Mouse (Mus musculus): ENCODE measurements around the gene Cdc42ep1.
"Not testable (repeated sequence)": the region's sequence is repeated elsewhere in the genome, so short reads cannot be mapped to it uniquely, and the experiment has no call there.

Gene Cdc42ep1

DNA sequence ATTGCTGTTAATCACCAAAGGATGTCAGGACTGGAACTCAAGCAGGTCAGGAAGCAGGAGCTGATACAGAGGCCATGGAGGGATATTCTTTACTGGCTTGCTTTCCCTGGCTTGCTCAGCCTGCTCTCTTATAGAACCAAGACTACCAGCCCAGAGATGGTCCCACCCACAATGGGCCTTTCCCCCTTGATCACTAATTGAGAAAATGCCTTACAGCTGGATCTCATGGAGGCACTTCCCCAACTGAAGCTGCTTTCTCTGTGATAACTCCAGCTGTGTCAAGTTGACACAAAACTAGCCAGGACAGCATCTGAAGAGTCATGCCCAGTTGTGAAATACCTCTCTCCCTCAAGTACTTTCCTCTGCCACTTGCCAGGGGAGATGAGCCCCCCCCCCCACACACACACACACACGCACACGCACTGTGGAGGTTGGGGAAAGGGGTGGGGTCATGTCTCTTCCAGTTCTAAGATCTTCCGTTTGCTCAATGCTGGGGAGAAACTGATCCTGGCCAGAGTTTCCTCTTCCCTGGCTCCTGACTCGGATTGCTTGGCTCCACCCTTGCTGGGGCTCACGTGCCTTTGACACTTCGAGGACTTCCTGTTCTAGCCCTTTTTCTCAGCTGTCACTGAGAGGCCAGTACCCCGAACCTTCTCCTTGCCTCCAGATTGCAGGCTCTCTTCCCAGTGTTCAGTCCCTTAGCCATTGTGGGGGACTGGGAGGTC is 36.5 kb downstream of the Cdc42ep1 start:
- DNase-seq (ENCODE audit: low spot score), result not testable (repeated sequence)

DNA sequence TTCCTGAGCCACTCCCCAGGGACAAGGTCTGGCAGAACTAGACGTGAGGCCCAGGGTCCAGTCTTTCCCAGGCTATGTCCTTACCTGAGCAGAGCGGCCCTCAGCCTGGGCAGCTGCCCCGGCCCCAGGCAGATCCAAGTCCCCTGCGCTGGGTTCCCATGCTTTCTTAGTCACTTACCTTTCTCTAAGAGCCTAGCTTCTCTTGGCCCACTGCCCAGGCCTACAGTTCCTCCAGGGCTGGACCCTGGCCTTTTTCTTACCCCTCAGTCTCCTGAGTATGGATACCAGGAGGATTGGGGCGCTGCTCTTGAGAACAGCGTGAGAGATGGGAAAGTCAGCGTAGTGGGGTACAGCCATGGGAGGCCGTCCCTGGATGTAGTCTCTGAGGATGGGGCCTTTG is 38.0 kb downstream of the Cdc42ep1 start:
- no peak for DNase-seq (ENCODE audit: low spot score)

- no peak for DNase-seq (ENCODE audit: low spot score)
These were observed 39.4 kb downstream of the Cdc42ep1 start for GRCm38 (mm10) chr15:78881828-78882227.

DNA sequence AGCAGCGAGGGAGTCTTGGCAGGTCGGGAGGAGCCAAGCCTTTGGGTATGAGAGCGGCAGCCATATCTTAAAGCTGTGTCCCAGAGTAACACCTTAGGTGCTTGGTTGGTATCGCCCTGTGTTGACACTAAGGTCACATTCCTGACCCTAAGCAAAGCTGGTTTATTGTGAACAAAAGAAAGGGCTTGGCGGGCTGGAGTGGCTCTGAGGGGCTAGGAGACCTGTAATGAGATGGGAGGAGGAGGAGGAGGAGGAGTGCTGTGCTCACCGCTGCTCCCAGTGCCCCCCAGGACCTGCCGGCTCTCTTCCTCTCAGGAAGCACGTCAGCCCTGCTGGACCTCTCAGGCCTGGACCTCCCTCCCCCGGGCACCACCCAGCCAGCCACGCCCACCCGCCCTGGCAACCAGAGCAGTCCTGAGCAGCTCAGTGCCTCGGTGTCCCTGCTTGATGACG is 47.0 kb downstream of the Cdc42ep1 start:
- no peak for DNase-seq (ENCODE audit: low spot score)

DNA sequence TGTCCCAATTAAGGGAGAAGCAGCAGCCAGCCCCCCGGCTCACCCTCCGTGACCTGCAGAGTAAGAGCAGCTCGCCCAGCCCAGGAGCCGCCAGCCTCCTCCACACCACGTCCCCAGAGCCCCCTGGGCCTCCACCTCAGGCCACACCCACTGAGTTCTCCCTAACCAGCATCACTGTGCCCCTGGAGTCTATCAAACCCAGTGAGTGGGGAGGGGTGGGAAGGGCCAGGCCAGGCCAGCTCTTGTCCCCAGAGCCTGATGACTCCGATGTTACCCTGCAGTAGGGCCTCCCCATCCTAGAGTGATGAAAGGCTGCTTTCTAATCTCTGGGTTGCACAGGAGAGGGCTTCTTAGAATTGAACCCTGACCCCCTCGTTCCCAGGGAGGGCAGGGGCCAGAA is 50.0 kb downstream of the Cdc42ep1 start:
- DNase-seq (ENCODE audit: low spot score), result no peak

DNA sequence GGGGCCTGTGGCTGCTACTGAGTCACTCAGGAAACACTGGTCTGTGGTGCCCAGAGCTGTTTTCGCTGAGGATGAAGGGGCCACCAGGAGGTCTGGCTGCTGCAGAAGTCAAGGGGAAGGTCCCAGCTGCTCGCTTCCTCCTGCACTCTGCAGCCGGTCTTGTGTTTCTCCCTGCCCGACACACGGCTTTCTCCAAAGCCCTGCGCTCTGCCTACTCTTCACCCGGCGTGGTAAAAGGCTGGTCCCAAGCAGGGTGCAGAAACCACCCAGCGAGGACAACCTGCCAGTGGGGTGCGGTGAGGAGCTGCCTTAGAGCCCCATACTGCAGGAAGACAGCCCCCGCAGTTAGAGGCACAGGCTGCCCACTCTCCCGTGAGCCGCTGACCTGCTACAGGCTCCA is 52.3 kb downstream of the Cdc42ep1 start:
- no peak for DNase-seq (ENCODE audit: low spot score)

DNA sequence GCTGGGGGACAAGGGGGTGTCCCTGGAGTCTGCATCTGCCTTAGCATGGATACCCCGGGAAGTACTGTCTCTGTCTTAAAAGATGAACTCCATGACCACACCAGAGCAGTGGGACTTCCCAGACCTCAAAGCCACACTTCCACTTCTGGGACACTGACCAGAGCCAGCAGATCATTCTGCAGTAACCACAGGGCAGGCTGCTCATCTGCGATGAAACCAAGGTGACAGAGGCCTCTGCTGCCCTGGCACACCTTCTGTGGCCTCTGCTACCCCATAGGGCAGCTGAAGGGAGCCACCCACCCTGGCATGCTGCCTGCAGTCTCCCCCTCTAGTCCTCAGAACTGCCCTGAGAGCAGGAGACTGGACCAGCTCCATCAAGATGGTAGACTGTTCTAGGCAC is 53.3 kb downstream of the Cdc42ep1 start:
- no peak for DNase-seq (ENCODE audit: low spot score)

DNA sequence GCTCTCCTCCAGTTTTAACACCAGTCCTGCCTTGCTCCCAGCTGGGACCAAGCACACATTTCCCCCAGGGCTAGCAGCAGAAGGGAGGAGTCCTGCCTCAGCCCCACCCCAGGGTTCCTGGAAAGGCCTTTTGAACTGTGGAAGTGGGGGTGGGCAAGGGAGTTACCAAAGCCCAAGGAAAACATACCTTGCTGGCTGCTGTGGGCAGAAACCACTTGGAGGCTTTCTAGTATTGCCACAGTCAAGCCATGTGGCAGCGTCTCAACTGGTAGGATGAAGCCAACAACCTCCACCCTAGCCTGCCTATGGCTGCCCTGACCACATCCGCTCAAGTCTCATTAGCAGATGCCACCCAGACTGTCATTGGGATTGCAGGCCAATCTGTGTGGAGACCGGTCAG is 53.7 kb downstream of the Cdc42ep1 start:
- no peak for DNase-seq (ENCODE audit: low spot score)

DNA sequence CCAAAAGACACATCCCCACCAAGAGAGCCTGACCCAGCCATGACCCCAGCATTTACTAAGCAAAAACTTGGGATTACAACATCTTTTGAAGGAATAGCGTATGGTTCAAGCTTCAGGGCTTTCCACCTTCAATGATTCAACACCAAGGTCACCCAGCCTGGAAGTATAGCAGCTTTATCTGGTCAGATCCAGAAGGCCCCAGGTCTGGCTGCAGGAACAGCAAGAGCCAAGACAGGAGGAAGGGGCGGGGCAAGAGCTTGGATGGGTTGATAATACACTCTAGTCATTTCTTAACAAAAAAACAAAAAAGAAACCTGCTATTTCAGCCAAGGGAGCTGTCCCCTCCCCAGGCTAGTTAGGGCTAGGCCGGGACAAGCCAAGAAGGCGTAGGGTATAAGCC is 55.1 kb downstream of the Cdc42ep1 start:
- no peak for DNase-seq (ENCODE audit: low spot score)

DNA sequence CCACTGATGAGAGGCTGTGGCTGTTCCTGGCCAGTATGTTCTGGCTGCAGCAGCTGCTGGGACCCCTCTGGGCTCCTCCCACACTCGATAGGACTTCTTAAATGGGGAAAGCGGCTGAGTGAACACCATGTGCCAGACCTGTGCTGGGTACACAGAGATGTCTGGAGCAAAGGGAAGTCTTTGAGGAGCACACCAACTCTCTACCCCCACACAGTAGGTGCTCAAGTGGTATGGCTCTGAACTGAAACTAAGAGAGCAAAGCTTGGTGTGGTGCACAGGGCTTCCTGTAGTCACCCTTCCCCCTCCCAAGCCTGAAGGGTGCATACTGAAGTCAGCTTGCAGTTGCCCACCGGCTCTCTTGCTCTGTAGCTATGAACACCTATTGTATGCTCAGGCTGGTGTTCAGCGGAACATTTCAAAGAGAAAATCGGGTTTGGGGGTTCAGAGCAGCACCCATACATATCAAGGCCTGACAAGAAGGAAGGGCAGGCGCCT is 56.1 kb downstream of the Cdc42ep1 start:
- no peak for DNase-seq (ENCODE audit: low spot score)

DNA sequence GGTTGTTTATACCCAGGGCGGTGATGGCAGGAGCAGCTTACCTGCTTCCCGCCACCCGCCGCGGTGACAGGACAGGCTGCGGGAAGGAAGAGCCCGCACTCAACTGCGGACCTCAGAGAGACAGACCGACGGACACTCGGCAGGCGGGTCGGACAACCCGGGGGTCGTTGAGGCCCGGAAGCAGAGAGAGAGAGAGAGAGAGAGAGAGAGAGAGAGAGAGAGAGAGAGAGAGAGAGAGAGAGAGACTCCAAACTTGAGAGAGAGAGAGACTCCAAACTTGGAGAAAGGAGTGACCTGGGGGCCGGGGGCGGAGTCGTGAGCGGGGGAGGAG is 57.0 kb downstream of the Cdc42ep1 start, which contains the start of gene Gm49510:
Gene Gm49510, plus strand, starts transcription at position 259 of the 331 bp plus-strand sequence.
- DNase-seq (ENCODE audit: low spot score), result no peak

GRCm38 (mm10) chr15:78899740-78900584 is 57.5 kb downstream of the Cdc42ep1 start, which contains the start of gene Sh3bp1:
Gene Sh3bp1, plus strand, starts transcription at chr15:78899768.
- DNase-seq (ENCODE audit: low spot score), result peak; percentile 71

Measured in retina, embryonic 14.5 days (tissue).